Mouse (Mus musculus): Measurements from ENCODE around the gene Ap3d1. TPM values are rescaled to one million over a fixed set of nuclear protein-coding genes. Genes with fewer than 3 reads are reported as not detected.
A peak's percentile ranks its signal among the peaks of the same experiment; 100 is the strongest.

Ap3d1 gene
- total RNA-seq, 2 experiments from 2014 or later, result 23.8 to 25.6 TPM

DNA sequence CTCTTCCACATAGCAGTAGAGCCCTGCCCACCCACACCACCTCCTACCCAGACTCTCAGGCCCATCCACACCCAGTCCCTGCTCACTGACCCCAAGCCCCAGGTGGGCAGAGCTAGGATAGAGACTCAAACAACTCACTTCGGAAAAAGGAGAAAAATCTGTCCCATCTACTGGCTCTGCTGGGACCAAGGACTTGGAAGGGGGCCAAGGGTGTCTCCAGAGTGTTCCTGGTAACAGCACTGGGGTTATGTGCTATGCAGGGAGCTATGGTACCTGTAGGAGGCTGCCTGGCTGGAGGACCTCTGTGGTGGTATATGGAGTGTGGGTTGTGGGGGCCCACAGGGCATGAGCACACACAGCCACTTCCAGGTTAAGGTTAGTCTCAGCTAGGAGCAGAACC lies 24.8 kb downstream of the Ap3d1 start:
- no peak for DNase-seq
- intact Hi-C loops (cut with DNase I), result no loop called here

DNA sequence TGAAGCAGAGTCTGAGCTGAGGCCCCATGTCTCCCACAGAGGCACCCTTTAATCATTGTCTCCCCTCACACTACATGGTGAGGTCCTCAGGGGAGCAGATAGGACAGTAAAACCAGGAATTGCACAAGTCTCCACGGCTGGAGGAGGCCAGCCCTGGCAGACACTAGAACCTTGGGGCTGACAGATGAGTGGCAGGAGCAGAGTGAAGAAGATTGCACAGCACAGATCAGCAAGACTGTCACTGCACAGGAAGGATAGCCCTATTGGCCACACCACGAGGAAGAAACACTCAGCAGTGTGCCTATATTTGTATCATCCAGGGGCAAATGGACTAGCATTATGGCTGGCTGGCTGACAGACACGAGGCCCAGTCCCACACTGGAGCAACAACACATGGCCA lies 31.2 kb downstream of the Ap3d1 start:
- intact Hi-C loops (cut with DNase I), result no loop called here
- no peak for DNase-seq

DNA sequence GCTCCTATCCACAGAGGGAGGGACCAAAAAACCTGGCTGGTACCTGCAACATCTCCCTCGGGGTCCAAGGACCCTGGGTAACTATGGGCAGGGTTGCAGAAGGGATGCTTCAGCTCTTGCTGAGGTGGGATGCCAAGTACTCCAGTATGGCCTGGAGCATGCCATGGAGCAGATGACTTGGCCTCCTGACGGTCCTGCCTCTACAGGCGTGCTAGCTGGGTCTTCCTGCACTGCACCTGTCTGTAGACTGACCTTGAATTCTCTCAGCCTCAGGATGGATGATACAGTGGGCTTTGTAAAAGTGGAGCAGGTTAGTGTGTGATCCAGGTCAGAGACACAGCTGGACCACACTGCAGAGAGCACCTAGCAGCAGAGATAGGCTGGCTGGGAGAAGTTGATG lies 36.6 kb downstream of the Ap3d1 start:
- intact Hi-C loops (cut with DNase I), result loop anchor here (10.0 kb wide), 1 partner anchor 271 kb away; the partner anchor contains the start of gene Tcf3
- DNase-seq, result no peak

DNA sequence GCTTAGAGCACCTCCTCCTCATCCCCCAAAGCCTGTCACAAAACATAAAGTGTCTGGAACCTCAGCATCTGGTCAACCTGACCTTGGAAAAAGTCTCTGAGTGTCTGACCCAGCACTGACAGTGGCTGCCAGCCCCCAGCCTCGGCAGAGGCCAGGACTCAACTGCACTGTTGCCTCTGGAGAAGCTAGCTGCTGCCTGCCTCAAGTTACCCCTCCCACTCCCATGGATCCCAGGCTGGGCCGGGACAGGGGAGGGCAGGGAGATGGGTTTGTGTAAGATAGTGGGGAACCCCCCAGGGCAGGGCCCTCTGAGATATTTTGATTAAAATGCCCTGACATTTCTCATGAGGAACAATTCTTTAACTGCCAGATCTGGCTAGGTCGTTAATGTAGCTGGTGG lies 37.0 kb downstream of the Ap3d1 start:
- no peak for DNase-seq
- intact Hi-C loops (cut with DNase I), result loop anchor here (10.0 kb wide), 1 partner anchor 270 kb away; the partner anchor contains the start of gene Tcf3

DNA sequence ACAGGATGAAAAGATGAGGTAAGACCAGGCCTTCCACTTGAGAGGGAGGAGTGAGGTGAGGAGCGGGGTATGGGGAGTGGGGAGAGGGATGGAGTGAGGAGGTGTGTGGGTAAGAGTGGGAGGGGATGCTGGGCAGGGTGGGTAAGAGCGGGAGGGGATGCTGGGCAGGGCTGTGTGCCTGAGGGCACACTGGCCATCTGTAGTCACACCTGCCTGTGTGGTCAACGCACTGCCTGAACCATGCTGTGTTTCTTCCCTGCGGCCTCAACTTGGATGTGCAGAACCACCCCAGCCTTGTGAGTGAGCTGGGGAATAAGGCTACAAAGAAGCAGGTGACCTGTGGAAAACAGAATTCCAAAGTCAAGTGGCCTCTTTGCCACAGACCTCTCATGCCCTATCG lies 37.6 kb downstream of the Ap3d1 start:
- no peak for DNase-seq
- intact Hi-C loops (cut with DNase I), result loop anchor here (10.0 kb wide), 1 partner anchor 270 kb away; the partner anchor contains the start of gene Tcf3

DNA sequence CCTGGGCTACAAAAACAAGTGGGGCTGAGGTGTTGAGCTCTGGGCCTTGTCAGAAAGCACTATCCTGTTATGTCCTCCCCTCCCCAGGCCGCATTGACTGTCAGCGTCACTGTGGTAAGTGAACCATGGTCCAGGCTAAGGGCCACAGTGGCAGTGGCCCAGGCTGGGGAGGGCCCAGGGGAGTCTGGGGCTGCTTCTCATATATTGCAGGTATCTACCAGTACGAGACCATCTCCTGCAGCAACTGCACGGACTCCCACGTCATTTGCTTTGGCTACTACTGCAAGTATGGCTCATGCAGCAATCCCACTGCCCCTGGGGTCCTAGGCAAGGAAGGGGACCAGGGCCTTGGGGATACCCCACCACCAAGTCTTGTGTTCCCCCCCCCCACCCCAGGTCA lies 38.4 kb downstream of the Ap3d1 start:
- intact Hi-C loops (cut with DNase I), result loop anchor here (10.0 kb wide), 1 partner anchor 269 kb away; the partner anchor contains the start of gene Tcf3
- DNase-seq, result no peak

DNA sequence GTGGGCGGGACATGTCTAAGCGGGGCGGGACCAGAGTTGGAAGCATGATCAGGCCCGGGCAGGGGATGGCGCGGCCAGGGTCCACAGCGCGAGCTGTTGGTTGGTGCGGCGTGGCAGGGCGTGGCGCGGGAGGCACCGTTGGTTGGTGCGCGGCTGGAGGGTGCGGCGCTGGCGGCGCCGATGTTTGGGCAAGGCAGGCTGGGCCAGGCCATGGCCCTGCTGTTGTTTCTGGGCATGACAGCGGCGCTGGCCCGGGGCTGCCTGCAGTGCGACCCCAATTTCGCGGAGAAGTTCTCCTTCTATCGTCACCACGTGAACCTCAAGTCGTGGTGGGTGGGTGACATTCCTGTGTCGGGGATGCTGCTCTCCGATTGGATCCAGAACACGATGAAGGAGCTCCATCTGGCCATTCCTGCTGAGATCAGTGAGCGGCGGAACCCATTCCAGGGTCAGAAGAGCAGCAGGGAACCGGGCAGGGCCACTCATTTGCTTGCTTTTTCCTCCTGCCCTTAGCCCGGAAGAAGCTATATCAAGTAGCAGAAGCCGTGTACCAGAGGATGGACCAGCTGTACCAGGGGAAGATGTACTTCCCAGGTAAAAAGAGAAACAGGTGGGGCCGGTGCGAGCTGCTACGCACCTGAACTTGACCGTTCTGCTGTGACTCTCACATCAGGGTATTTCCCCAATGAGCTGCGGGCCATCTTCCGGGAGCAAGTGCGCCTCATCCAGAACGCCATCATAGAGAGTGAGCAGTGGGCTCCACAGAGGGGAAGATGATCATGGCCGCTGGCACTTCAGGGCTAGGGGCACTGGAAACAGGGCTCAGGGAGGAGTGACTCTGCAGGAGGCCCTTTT lies 39.3 kb downstream of the Ap3d1 start:
- intact Hi-C loops (cut with DNase I), result loop anchor here (10.0 kb wide), 1 partner anchor 268 kb away; the partner anchor contains the start of gene Tcf3

DNA sequence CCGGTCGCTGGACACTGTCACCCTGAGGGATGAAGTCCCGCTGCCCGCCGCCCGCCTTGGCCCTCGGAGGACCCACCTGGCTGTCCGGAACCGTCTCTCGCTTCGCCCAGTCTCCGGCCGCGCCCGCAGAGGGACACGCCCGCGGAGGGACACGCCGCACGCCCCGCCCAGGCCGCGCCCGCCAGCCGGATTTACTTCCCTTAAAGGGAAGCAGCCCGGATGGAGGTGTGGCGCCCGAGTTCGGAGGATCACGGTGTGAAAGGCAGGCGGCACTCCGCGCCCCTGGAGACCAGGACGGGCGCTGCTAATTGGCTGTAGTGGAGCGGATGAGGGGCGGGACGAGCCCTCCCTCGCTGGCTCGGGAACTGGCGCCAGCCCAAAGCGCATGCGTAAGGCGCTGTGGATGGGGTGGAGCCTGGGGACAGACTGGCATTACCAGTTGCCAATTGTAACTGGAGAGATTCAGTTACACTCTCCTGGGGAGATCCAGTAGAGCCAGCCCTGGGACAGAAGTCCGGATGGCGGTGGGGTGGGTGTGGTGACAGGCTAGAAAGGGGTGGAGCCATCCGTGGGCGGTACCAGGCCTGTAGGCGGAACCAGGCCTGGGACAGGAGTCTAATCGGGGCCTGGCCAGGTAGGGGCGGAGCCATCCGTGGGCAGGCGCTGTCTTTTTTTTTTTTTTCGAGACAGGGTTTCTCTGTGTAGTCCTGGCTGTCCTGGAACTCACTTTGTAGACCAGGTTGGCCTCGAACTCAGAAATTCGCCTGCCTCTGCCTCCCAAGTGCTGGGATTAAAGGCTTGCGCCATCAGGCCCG lies 40.1 kb downstream of the Ap3d1 start, which contains the start of the genes Mob3a and Izumo4:
Gene Mob3a, minus strand, starts transcription at position 257 of the 815 bp plus-strand sequence.
Gene Izumo4, plus strand, starts transcription at position 464 of the 815 bp plus-strand sequence.
- intact Hi-C loops (cut with DNase I), result loop anchor here (10.0 kb wide), 1 partner anchor 267 kb away; the partner anchor contains the start of gene Tcf3
- peak; percentile 97 to 99 for DNase-seq

More for the DNA sequence above, 39.3 kb downstream of the Ap3d1 start:
- peak; percentile 94 for DNase-seq

DNA sequence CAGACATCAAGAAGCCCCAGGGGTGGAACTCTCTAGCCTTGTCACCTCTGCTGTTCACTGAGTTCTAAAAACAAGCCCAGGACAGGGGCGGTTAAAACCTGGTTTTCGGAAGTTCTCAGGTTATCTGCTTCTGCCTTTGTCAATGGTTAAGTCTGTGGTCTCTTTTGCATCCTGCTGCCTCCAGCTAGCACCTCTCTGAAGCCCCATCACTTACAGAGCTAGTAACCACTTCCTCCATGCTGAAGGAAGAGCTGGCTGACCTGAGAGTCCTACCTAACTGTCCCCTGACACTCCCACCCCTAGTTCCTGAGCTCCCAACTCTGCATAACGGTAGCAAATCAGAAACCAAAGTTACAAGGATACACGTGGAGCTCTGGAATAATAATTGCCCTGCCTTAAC lies 41.3 kb downstream of the Ap3d1 start:
- no peak for DNase-seq
- intact Hi-C loops (cut with DNase I), result loop anchor here (10.0 kb wide), 1 partner anchor 266 kb away; the partner anchor contains the start of gene Tcf3

DNA sequence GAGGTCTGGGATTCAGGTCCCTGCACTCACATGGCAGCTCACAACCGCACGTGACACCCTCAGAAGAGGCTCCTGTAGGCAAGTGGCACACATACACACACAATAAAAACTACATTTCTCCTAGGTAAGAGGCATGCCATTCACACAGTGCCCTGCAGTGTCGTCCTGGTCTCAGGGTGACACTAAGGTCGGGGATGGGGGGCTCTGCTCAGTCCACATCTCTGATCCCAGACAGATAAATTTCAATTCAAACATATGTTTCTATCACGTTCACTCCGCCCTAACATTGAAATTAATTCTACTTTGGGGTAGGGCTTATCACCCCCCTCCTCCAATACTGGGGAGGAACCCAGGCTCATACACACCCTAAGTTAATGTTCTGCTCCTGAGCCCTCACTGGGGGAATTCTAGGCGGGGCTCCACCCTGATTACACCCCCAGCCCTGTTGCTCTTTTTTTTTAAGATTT lies 42.0 kb downstream of the Ap3d1 start:
- no peak for DNase-seq
- intact Hi-C loops (cut with DNase I), result loop anchor here (10.0 kb wide), 1 partner anchor 265 kb away; the partner anchor contains the start of gene Tcf3

DNA sequence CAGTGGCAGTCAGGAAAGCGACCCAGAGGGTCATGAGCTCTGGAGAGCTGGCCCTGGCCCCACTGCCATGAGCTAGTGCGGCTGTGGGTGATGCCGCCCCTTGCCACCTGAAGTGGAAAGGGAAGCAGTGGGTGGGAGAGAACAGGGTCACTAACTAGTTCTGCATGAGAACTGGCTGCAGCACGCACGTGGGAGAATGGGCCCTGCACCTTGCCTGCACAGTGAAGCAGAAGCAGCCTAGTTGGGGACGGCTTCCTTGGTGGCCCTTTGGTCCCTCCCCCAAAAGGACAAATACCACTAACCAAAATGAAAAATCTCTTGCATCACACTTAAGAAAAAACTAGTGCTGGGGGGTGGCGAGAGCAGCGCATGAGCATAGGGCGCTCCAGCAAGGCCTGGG lies 43.5 kb downstream of the Ap3d1 start:
- intact Hi-C loops (cut with DNase I), result no loop called here

DNA sequence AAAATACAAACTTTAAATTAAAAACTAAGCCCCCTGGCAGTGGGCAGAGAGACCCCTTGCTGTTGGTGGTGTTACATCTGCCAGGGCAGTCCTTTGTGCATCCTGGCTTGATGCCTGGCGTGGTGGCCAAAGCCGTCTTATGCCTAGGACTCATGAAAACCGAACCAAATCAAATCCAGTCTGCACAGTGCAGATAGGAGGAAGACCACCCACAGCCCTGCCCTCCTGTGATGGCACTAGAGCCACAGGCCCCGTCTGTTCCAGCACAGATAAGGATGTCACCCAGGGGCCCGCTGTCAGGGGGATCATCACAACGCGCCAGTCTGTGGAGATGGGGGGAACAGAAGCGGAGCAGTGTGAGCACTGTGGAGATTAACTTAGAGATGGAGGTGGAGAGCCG lies 44.3 kb downstream of the Ap3d1 start:
- DNase-seq, result no peak
- intact Hi-C loops (cut with DNase I), result no loop called here

More for the DNA sequence above, 43.5 kb downstream of the Ap3d1 start:
- no peak for DNase-seq

DNA sequence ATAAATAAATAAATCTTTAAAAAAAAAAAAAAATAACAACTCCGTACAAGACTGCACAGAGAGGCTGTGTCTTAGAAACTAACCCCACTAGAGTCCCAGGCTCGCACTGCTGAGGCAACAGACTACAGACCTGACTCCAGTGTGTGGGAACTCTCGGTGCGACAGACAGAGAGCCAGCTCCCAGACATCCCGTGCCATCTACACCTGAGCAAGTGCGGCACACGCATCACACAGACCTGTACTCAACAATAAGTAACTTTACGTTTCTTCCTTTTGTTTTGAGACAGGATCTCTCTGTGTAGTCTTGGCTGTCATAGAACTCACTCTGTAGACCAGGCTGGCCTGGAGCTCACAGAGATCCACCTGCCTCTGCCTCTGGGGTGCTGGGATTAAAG lies 44.7 kb downstream of the Ap3d1 start:
- no peak for DNase-seq
- intact Hi-C loops (cut with DNase I), result no loop called here

DNA sequence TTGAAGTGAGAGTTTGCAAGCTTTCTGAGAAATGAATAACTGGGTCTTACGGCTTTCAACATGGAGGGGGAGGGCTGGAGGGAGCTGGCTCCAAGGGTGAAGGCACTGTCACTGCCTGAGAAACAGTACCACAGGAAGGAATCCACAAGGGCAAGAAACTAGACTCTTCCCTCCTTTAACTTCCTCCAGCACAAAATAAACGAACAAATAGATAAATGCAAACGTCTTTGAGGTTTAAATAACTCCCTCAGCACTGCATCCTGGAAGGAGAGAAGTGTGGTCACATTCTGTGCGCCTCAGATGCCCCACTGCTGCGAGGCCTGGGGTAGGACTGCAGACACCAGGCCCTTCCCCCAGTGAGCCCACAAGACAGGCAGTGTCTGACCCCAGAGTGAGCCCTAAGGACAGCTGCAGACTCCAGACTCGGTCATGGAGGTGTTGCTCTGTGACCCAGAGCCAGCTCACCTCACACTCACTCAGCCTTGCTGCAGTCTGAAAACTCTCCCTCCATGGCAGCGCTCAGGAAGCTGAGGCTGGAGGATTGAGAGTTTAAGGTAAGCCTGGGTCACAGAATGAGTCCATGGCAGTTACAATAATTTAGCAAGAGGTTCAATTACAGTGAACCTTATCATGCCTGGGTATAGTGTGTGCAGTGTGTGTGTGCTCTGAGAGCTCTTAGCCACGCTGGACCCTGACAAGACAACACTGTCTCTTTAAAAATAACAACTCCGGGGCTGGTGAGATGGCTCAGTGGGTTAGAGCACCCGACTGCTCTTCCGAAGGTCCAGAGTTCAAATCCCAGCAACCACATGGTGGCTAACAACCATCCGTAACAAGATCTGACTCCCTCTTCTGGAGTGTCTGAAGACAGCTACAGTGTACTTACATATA lies 45.3 kb downstream of the Ap3d1 start:
- intact Hi-C loops (cut with DNase I), result no loop called here
- no peak for DNase-seq

DNA sequence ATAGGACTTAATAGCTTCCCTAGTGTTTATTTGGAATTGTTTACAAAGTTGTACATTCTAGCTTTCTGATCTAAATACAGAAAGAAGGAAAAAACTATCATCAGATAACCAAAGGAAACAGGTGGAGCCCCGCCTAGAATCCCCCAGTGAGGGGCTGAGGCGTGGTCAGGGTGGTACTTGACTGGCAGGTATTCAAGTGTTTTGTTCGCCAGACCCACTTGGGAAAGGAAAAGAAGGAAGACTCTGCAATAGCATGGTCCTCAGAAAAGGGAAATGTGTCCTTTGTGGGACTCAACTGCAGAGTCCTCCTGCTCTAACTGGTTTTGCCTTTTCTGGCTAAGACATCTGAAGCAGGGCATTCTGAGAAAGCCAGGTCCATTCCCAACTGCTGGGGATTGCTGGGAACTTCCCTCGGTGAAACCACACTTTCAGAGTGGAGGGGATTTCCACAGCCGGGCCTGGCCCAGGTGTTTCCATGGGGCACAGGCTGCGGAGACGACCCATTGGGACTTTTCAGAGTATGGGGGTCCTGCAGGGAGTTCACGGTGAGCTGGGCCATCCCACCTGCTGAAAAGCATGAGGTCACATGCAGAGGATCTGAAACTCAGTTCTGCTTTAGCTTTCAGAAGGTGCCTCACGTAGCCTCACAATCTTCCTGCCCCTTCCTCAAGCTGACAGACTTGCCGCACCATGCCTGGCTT lies 46.1 kb downstream of the Ap3d1 start:
- no peak for DNase-seq
- intact Hi-C loops (cut with DNase I), result no loop called here

DNA sequence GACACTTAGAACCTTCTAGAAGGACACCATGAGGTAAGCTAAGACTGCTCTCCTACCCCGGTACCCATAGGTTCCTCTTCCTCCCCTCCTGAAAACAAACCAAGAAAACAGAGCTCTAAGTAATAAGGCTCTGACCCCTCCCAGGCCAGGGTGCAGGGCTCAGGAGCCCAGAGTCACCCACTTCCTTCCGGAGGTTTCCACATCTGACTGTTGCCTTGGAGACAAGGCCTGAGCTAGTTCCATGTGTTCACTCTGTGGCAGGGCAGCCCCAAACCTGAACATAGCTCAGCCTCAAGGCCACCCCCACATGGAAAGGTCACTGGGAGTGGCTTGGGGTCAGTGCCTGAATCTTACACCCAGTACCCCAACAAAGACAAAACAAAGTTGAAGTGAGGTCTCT lies 46.9 kb downstream of the Ap3d1 start:
- intact Hi-C loops (cut with DNase I), result no loop called here
- DNase-seq, result no peak

DNA sequence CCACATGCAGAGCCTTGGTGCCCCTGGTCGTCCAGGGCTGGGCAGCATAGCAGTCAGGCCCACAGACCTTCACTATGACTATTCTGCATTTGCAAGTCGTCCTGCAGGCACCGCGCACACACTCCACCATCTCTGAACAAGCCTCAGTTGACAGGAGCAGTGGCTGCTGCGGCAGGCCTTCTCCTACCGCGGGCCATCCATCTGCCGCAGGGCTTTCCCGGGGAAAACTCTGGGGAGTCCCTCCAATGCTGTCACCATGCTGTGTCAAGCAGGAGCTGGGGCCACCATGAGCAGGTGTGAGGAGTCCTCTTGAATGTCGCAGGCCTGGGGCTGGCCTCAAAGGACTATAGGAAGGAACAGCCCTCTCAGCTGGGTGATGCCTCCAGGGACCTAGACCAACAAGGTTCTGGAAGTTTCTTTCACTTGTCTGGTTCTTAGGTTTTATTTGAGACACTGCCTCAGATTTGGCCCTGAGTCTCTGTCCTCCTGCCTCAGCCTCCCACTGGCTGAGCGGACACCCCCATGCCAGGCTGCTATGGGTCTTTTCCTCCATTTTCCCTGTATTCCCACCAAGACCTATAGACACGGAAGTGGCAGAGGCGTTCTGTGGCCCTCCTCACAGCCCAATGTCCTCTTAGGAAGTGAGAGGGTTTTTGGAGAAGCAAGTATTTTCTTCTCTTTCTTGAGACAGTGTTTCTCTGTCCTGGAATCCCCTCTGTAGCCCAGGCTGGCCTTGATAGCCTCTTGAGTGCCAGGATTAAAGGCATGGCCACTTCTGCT lies 47.7 kb downstream of the Ap3d1 start:
- DNase-seq, result no peak

DNA sequence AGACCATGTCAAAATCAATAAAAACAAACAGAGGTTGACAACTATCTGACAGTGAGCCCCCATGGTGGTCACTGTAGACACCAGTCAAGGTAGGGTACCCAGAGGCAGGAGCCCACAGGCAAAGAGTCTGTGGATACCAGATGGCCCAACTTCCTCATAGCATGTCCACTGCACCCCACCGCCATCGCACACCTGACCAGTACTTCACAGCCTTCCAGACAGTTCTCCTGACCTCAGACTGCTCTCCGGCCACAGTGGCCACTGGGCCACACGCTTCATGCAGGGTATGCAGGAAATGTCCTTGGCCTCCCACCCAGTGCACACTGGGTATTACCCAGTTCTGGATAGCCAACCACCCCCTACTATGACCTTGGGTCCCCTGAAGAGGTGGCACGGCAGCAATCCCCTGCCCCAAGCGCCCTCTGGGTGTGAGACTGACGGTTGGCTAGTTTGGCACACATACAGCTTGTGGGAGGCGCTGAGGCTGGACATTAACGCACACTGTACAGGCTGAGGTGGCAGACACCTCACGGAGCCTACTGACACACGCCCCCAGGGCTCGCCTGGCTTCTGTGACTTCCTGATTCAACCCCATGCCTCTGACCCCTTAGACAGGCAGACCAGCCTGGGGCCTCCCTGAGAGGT lies 48.5 kb downstream of the Ap3d1 start:
- no peak for DNase-seq
- intact Hi-C loops (cut with DNase I), result no loop called here

More for the DNA sequence above, 47.7 kb downstream of the Ap3d1 start:
- intact Hi-C loops (cut with DNase I), result no loop called here

Measured in gastrocnemius, postnatal 36 days (tissue).